Mouse (Mus musculus) testis, postnatal 14 days (tissue): ENCODE data around the gene Ssbp3.

Source experiments
- DNase-seq: peaks from one replicate; pipeline ENCODE4 v3.0.0; 2021; ENCODE audit warnings: low spot score

Ssbp3 gene

GRCm38 (mm10) chr4:106910201-106911172 lies at the start of gene Ssbp3:
Ssbp3 (plus strand) TSS chr4:106910701.
- peak; percentile 87 for DNase-seq

- DNase-seq, result no peak
Measured at GRCm38 (mm10) chr4:106861871-106862270, 48.6 kb upstream of the Ssbp3 start.

GRCm38 (mm10) chr4:106862317-106862716 lies 48.2 kb upstream of the Ssbp3 start:
- DNase-seq, result no peak

GRCm38 (mm10) chr4:106862767-106863370 lies 47.6 kb upstream of the Ssbp3 start:
- no peak for DNase-seq

- DNase-seq, result no peak
Measured at GRCm38 (mm10) chr4:106865415-106866110, 44.9 kb upstream of the Ssbp3 start.

GRCm38 (mm10) chr4:106866381-106866780 lies 44.1 kb upstream of the Ssbp3 start:
- DNase-seq, result no peak

- DNase-seq, result no peak
Measured at GRCm38 (mm10) chr4:106866845-106867244, 43.7 kb upstream of the Ssbp3 start.

GRCm38 (mm10) chr4:106868737-106869438 lies 41.6 kb upstream of the Ssbp3 start:
- DNase-seq, result no peak

GRCm38 (mm10) chr4:106869539-106869951 lies 41.0 kb upstream of the Ssbp3 start:
- no peak for DNase-seq

- no peak for DNase-seq
Measured at GRCm38 (mm10) chr4:106870556-106870955, 39.9 kb upstream of the Ssbp3 start.

- peak; percentile 22 for DNase-seq
Measured at GRCm38 (mm10) chr4:106874501-106874900, 36.0 kb upstream of the Ssbp3 start.

- peak; percentile 30 for DNase-seq
Measured at GRCm38 (mm10) chr4:106881101-106881500, 29.4 kb upstream of the Ssbp3 start.

- no peak for DNase-seq
Measured at GRCm38 (mm10) chr4:106883149-106883548, 27.4 kb upstream of the Ssbp3 start.

GRCm38 (mm10) chr4:106886307-106887085 lies 24.0 kb upstream of the Ssbp3 start:
- no peak for DNase-seq

GRCm38 (mm10) chr4:106896086-106896485 lies 14.4 kb upstream of the Ssbp3 start:
- DNase-seq, result no peak

GRCm38 (mm10) chr4:106898923-106899322 lies 11.6 kb upstream of the Ssbp3 start:
- no peak for DNase-seq

- DNase-seq, result no peak
Measured at GRCm38 (mm10) chr4:106899471-106899870, 11.0 kb upstream of the Ssbp3 start.

GRCm38 (mm10) chr4:106900718-106901117 lies 9.8 kb upstream of the Ssbp3 start:
- DNase-seq, result no peak

GRCm38 (mm10) chr4:106901610-106902009 lies 8.9 kb upstream of the Ssbp3 start:
- DNase-seq, result no peak

GRCm38 (mm10) chr4:106902157-106902556 lies 8.3 kb upstream of the Ssbp3 start:
- DNase-seq, result no peak

GRCm38 (mm10) chr4:106905898-106906297 lies 4.6 kb upstream of the Ssbp3 start:
- no peak for DNase-seq
